Mouse (Mus musculus): ENCODE measurements around the gene Lig3.

- TF ChIP-seq POLR2A (IDR thresholded peaks at IDR 0.05; ENCODE audit: low read depth, low read length) = no peak
- no peak for TF ChIP-seq CTCF (conservative IDR thresholded peaks at IDR 0.05; ENCODE audit: insufficient read depth, insufficient read length, low read depth, low read length)
Measured at GRCm38 (mm10) chr11:82763261-82763660, 17.6 kb upstream of the Lig3 start.
